Mouse (Mus musculus) heart, postnatal 0 days (tissue): ENCODE measurements at regions not wholly inside any gene's neighbourhood (a gene's known extent, or its start where the extent isn't known, plus 50 kb on each side); places are given as distances from the start of the nearest gene placed in this dataset.

ENCODE experiments used
- ATAC-seq: fragments of 200-750 bp; cut with Nextera tagmentation; 2 replicates; pipeline ENCODE4 v1.8.0; 2017; ENCODE audit warnings: low read depth, moderate number of reproducible peaks, moderate library complexity; ENCODE audit not compliant: insufficient read depth
- DNase-seq: peaks from one replicate; pipeline ENCODE4 v3.0.0-alpha.2; 2016; ENCODE audit warnings: low spot score
- H3K27ac ChIP-seq: fragments of 300-500 bp; sonication (generic); 2 replicates; pipeline ENCODE4 v1.5.1; 2014; ENCODE audit warnings: low read depth, mild to moderate bottlenecking
- H3K27me3 ChIP-seq: fragments of 300-500 bp; sonication (generic); 2 replicates; pipeline ENCODE4 v1.6.1; 2014; ENCODE audit warnings: low read length, mixed read lengths; ENCODE audit not compliant: control insufficient read depth, insufficient read depth
- H3K36me3 ChIP-seq: fragments of 300-500 bp; sonication (generic); replicated peaks from 2 replicates; pipeline ENCODE4 v1.6.1; 2014; ENCODE audit warnings: low read length, mixed read lengths; ENCODE audit not compliant: control insufficient read depth, insufficient read depth
- H3K4me1 ChIP-seq: fragments of 300-500 bp; sonication (generic); 2 replicates; pipeline ENCODE4 v1.6.1; 2014; ENCODE audit warnings: antibody characterized with exemption; ENCODE audit not compliant: control insufficient read depth, insufficient read depth
- H3K4me2 ChIP-seq: fragments of 300-500 bp; sonication (generic); 2 replicates; pipeline ENCODE4 v1.6.1; 2014; ENCODE audit warnings: low read depth, mild to moderate bottlenecking, low read length, moderate library complexity
- H3K4me3 ChIP-seq: fragments of 300-500 bp; sonication (generic); 2 replicates; pipeline ENCODE4 v1.5.1; 2014; ENCODE audit warnings: low read depth, low read length
- H3K9ac ChIP-seq: fragments of 300-500 bp; sonication (generic); replicated peaks from 2 replicates; pipeline ENCODE4 v1.6.1; 2014; ENCODE audit warnings: low read depth, low read length, mixed read lengths
- H3K9me3 ChIP-seq: fragments of 300-500 bp; sonication (generic); replicated peaks from 2 replicates; pipeline ENCODE4 v1.6.1; 2016; ENCODE audit warnings: low read length; ENCODE audit not compliant: control insufficient read depth
- CTCF ChIP-seq: IDR thresholded peaks from 2 replicates; pipeline ENCODE4 v1.5.1; 2016; ENCODE audit warnings: antibody characterized with exemption, control low read depth, low read depth
- EP300 ChIP-seq: IDR thresholded peaks from 2 replicates; pipeline ENCODE4 v1.6.1; 2016; ENCODE audit warnings: antibody characterized with exemption, low read depth
- WGBS: fragments of 180-500 bp; shearing (Covaris S2); extraction: QIAGEN DNeasy Blood & Tissue Kit; methylation state at CpG from one replicate; pipeline ENCODE4 v1.1.7; 2014; 5-methylcytosine and 5-hydroxymethylcytosine counted together

GRCm38 (mm10) chr5:101523902-101524301 is 140.9 kb downstream of the Nkx6-1 start:
- Histone ChIP-seq H3K9ac (no peak overlapping the region), H3K4me2 (no peak overlapping the region), H3K9me3 (no peaks in the 10 kb centered on the region), H3K4me3 (no peak overlapping the region), H3K4me1 (no peaks in the 10 kb centered on the region), H3K27ac (no peak overlapping the region), H3K36me3 (no peaks in the 10 kb centered on the region), H3K27me3 (no peaks in the 10 kb centered on the region)
- ATAC-seq (no peak), DNase-seq (no peak)
- WGBS: 55% methylated on average over 7 of the region's 7 CpGs
- no peak for TF ChIP-seq CTCF
- TF ChIP-seq EP300: no peak

GRCm38 (mm10) chr5:101523490-101523889 is 141.3 kb downstream of the Nkx6-1 start:
- no peak overlapping the region for H3K27ac ChIP-seq
- no peaks in the 10 kb centered on the region for H3K27me3 ChIP-seq
- no peaks in the 10 kb centered on the region for H3K36me3 ChIP-seq
- H3K9ac ChIP-seq: no peak overlapping the region
- WGBS: 50% methylated on average over 7 of the region's 7 CpGs
- TF ChIP-seq CTCF: no peak
- no peak for TF ChIP-seq EP300
- DNase-seq (no peak), ATAC-seq (no peak)
- H3K4me1 ChIP-seq: no peaks in the 10 kb centered on the region
- H3K4me2 ChIP-seq: no peak overlapping the region
- H3K9me3 ChIP-seq: no peaks in the 10 kb centered on the region
- H3K4me3 ChIP-seq: no peak overlapping the region

- Histone ChIP-seq H3K27ac (no peak overlapping the region), H3K4me3 (no peak overlapping the region), H3K9ac (no peak overlapping the region), H3K9me3 (no peaks in the 10 kb centered on the region), H3K4me1 (no peaks in the 10 kb centered on the region), H3K27me3 (no peaks in the 10 kb centered on the region), H3K4me2 (no peak overlapping the region), H3K36me3 (no peaks in the 10 kb centered on the region)
- TF ChIP-seq CTCF: no peak
- TF ChIP-seq EP300: no peak
- DNase-seq (no peak), ATAC-seq (no peak)
- 46% methylated on average over 9 of the region's 9 CpGs for WGBS
These were observed 143.7 kb downstream of the Nkx6-1 start for GRCm38 (mm10) chr5:101520935-101521655.

GRCm38 (mm10) chr5:101518791-101519547 is 145.8 kb downstream of the Nkx6-1 start:
- Histone ChIP-seq H3K4me1 (no peaks in the 10 kb centered on the region), H3K36me3 (no peaks in the 10 kb centered on the region), H3K9me3 (no peaks in the 10 kb centered on the region; the same call in 1 of the 2 replicates), H3K9ac (no peak overlapping the region), H3K4me2 (no peak overlapping the region), H3K27ac (no peak overlapping the region), H3K4me3 (no peak overlapping the region), H3K27me3 (no peaks in the 10 kb centered on the region)
- DNase-seq (no peak), ATAC-seq (no peak)
- TF ChIP-seq EP300 (no peak), CTCF (no peak)
- WGBS: 58% methylated on average over 14 of the region's 14 CpGs

DNA sequence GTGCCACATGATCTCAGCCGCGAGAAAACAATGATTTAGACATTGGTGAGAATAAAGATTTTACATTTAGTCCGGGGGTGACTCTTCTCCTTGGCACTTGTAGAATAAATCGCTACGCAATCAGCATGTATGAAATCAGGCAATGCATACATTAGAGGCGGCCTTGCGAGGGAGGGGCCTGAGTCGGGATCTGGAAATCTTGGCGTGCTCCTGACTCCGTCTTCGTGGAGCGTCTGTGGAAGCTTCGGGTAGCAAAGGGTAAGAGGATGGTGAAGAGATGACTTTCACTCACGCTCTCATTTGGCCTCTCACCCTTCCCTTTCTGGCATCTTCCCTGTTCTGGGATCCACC is 167.1 kb downstream of the Nkx6-1 start:
- no peak for ATAC-seq
- Histone ChIP-seq H3K4me1 (no peaks in the 10 kb centered on the region), H3K9ac (no peak overlapping the region), H3K36me3 (no peaks in the 10 kb centered on the region), H3K9me3 (no peaks in the 10 kb centered on the region), H3K4me2 (no peak overlapping the region), H3K27me3 (no peaks in the 10 kb centered on the region), H3K27ac (no peak overlapping the region), H3K4me3 (no peak overlapping the region)
- no peak for TF ChIP-seq EP300
- no peak for TF ChIP-seq CTCF
- DNase-seq: no peak
- WGBS: 83% methylated on average over 14 of the region's 14 CpGs
